Mouse (Mus musculus): ENCODE data around the gene Bmp5.

Gene Bmp5

GRCm38 (mm10) chr9:75840841-75841240 lies 65.7 kb downstream of the Bmp5 start:
- DNase-seq = no peak

GRCm38 (mm10) chr9:75846010-75846409 lies 70.8 kb downstream of the Bmp5 start:
- no peak for DNase-seq

GRCm38 (mm10) chr9:75850670-75851228 lies 75.6 kb downstream of the Bmp5 start:
- DNase-seq = no peak

GRCm38 (mm10) chr9:75858161-75858560 lies 83.0 kb downstream of the Bmp5 start:
- DNase-seq = no peak

GRCm38 (mm10) chr9:75858939-75859338 lies 83.8 kb downstream of the Bmp5 start:
- no peak for DNase-seq

GRCm38 (mm10) chr9:75870332-75871177 lies 95.4 kb downstream of the Bmp5 start:
- no peak for DNase-seq

GRCm38 (mm10) chr9:75876333-75876732 lies 101.2 kb downstream of the Bmp5 start:
- no peak for DNase-seq

- DNase-seq = no peak
These were observed 108.5 kb downstream of the Bmp5 start for GRCm38 (mm10) chr9:75883481-75884190.

- DNase-seq = no peak
These were observed 111.8 kb downstream of the Bmp5 start for GRCm38 (mm10) chr9:75886801-75887544.

GRCm38 (mm10) chr9:75896918-75897317 lies 121.8 kb downstream of the Bmp5 start:
- DNase-seq = no peak

GRCm38 (mm10) chr9:75898022-75898421 lies 122.9 kb downstream of the Bmp5 start:
- DNase-seq = no peak

- DNase-seq = peak; percentile 9
These were observed 126.1 kb downstream of the Bmp5 start for GRCm38 (mm10) chr9:75901219-75901618.

GRCm38 (mm10) chr9:75905497-75905896 lies 130.3 kb downstream of the Bmp5 start:
- DNase-seq = peak; percentile 26

- peak; percentile 45 for DNase-seq
These were observed 135.1 kb downstream of the Bmp5 start for GRCm38 (mm10) chr9:75910112-75910799.

- DNase-seq = no peak
These were observed 136.4 kb downstream of the Bmp5 start for GRCm38 (mm10) chr9:75911542-75911941.

GRCm38 (mm10) chr9:75916027-75916426 lies 140.9 kb downstream of the Bmp5 start:
- DNase-seq = peak; percentile 67

- DNase-seq = peak; percentile 7
These were observed 152.2 kb downstream of the Bmp5 start for GRCm38 (mm10) chr9:75927196-75927880.

GRCm38 (mm10) chr9:75928068-75928467 lies 152.9 kb downstream of the Bmp5 start:
- DNase-seq = no peak

GRCm38 (mm10) chr9:75944663-75945062 lies 169.5 kb downstream of the Bmp5 start:
- no peak for DNase-seq

Data from embryo, embryonic 11 days (tissue).